ENCODE assay signal across 7 mouse cellular contexts in the genomic region with DNA sequence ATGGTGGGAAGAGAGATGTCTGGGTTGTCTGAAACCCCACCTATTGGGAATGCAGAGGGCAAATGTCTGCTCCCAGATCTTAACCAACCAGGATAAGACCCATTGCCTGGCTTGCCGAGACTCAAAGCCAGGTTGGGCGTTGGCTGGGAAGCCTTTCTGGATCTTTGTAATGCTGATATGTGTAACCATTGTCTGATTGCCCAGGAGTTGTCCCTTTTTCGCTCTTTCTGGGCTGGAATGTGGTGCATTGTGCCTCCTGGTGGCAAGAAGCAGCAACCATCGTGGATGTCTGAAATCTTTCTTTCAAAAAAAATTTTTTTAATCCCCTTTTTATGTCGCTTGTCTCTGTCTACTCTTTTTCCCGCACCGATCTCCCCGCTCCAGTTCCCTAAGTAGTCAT. TPM values are rescaled to one million over a fixed set of nuclear protein-coding genes. Genes with fewer than 3 reads are reported as not detected.
DNase-seq lines count a peak whose midpoint lies in the region; ATAC-seq and TF ChIP-seq lines count a peak whose summit lies in the region.

No protein-coding gene starts in this region.

- H3K4me1 ChIP-seq in bone marrow, adult 2 months (ENCODE audit: control insufficient read depth, insufficient read depth, low read length), result no peaks in the 10 kb centered on the region
- peaks cover 20% of the 10 kb centered on the region for H3K4me1 ChIP-seq in embryonic facial prominence, embryonic 15.5 days
- H3K4me1 ChIP-seq in heart, embryonic 14.5 days (ENCODE audit: control insufficient read depth in 2 of 2, insufficient read depth in 2 of 2, low read length in 2 of 2), result peaks cover 8 to 25% of the 10 kb centered on the region in 2 experiments
- H3K4me1 ChIP-seq in kidney, postnatal 0 days (replicated peaks; ENCODE audit: insufficient read depth, low read length), result no peaks in the 10 kb centered on the region
- peaks cover 11% of the 10 kb centered on the region for H3K4me1 ChIP-seq in neural tube, embryonic 14.5 days (ENCODE audit: control insufficient read depth, insufficient read depth, low read length)

- 9% methylated on average over 8 of the region's 8 CpGs for WGBS in bone marrow, adult 2 months
- 11% methylated on average over 8 of the region's 8 CpGs for WGBS in embryonic facial prominence, embryonic 15.5 days
- 15% methylated on average over 8 of the region's 8 CpGs for WGBS in heart, embryonic 14.5 days
- 16% methylated on average over 8 of the region's 8 CpGs for WGBS in kidney, postnatal 0 days
- WGBS in neural tube, embryonic 14.5 days, result 13% methylated on average over 8 of the region's 8 CpGs

- ATAC-seq in embryonic facial prominence, embryonic 15.5 days (ENCODE audit: insufficient number of reproducible peaks, low FRiP score, low TSS enrichment, low read depth), result no peak
- ATAC-seq in heart, embryonic 14.5 days (ENCODE audit: insufficient number of reproducible peaks, insufficient read depth, low FRiP score, low read depth), result no peak
- no peak for ATAC-seq in kidney, postnatal 0 days (replicated peaks; ENCODE audit: low FRiP score, low read depth)
- ATAC-seq in neural tube, embryonic 14.5 days (ENCODE audit: low read depth), result peak; percentile 59

- H3K27me3 ChIP-seq in embryonic facial prominence, embryonic 15.5 days, result no peaks in the 10 kb centered on the region
- no peaks in the 10 kb centered on the region for H3K27me3 ChIP-seq in heart, embryonic 14.5 days (ENCODE audit: control insufficient read depth, insufficient read depth, low read length)
- no peaks in the 10 kb centered on the region for H3K27me3 ChIP-seq in kidney, postnatal 0 days (ENCODE audit: insufficient read depth, low read length)
- H3K27me3 ChIP-seq in neural tube, embryonic 14.5 days (ENCODE audit: control insufficient read depth, insufficient read depth, low read length), result no peaks in the 10 kb centered on the region

- no peak overlapping the region for H3K9ac ChIP-seq in embryonic facial prominence, embryonic 15.5 days
- no peak overlapping the region for H3K9ac ChIP-seq in heart, embryonic 14.5 days (ENCODE audit: low read length)
- H3K9ac ChIP-seq in kidney, postnatal 0 days (ENCODE audit: low read depth, low read length), result peak overlapping the region; percentile 49; the same call in 1 of the 2 replicates
- no peak overlapping the region for H3K9ac ChIP-seq in neural tube, embryonic 14.5 days (replicated peaks; ENCODE audit: low read depth, low read length)

- no peak for TF ChIP-seq POLR2A in bone marrow, adult 2 months (IDR thresholded peaks at IDR 0.05; ENCODE audit: borderline replicate concordance, control insufficient read depth, low read depth, low read length)

- peak overlapping the region; percentile 68 for H3K4me2 ChIP-seq in embryonic facial prominence, embryonic 15.5 days (replicated peaks)
- H3K4me2 ChIP-seq in heart, embryonic 14.5 days (ENCODE audit: low read length), result peak overlapping the region; percentile 81
- H3K4me2 ChIP-seq in kidney, postnatal 0 days (ENCODE audit: low read length), result peak overlapping the region; percentile 65; the same call in 1 of the 2 replicates
- H3K4me2 ChIP-seq in neural tube, embryonic 14.5 days (ENCODE audit: low read depth, low read length), result peak overlapping the region; percentile 12; the same call in 1 of the 2 replicates

- H3K4me3 ChIP-seq in bone marrow, adult 2 months (replicated peaks; ENCODE audit: control insufficient read depth, low read depth, low read length), result no peak overlapping the region
- peak overlapping the region; percentile 42; the same call in 1 of the 2 replicates for H3K4me3 ChIP-seq in embryonic facial prominence, embryonic 15.5 days (replicated peaks)
- peak overlapping the region in 1 of 2 experiments; percentile 54; a peak in 2 of 4 replicates for H3K4me3 ChIP-seq in heart, embryonic 14.5 days (ENCODE audit: control insufficient read depth in 1 of 2, insufficient read depth in 1 of 2, low read depth in 1 of 2, low read length in 2 of 2)
- H3K4me3 ChIP-seq in kidney, postnatal 0 days (replicated peaks; ENCODE audit: low read depth, low read length), result no peak overlapping the region
- no peak overlapping the region for H3K4me3 ChIP-seq in neural tube, embryonic 14.5 days (ENCODE audit: low read depth, low read length)

- no peak overlapping the region for H3K27ac ChIP-seq in bone marrow, adult 2 months (ENCODE audit: control insufficient read depth, insufficient read depth, low read depth, low read length, poor library complexity)
- H3K27ac ChIP-seq in embryonic facial prominence, embryonic 15.5 days (replicated peaks), result peak overlapping the region; percentile 52
- peak overlapping the region in 1 of 2 experiments; percentile 78; a peak in 1 of 4 replicates for H3K27ac ChIP-seq in heart, embryonic 14.5 days (replicated peaks in 1 of 2; ENCODE audit: control insufficient read depth in 1 of 2, insufficient read depth in 1 of 2, low read depth in 2 of 2, low read length in 2 of 2)
- no peak overlapping the region for H3K27ac ChIP-seq in kidney, postnatal 0 days
- 0 out of 2 replicates have a peak overlapping the region, but pooled peaks have one; percentile 55 for H3K27ac ChIP-seq in neural tube, embryonic 14.5 days (ENCODE audit: low read depth, low read length)

- TF ChIP-seq CTCF in bone marrow, adult 2 months (IDR thresholded peaks at IDR 0.05; ENCODE audit: control insufficient read depth, insufficient read depth, low read length), result peak; percentile 65
- peak; percentile 88 for TF ChIP-seq CTCF in kidney, postnatal 0 days (IDR thresholded peaks at IDR 0.05; ENCODE audit: low read depth)

- no peaks in the 10 kb centered on the region for H3K9me3 ChIP-seq in embryonic facial prominence, embryonic 15.5 days (replicated peaks)
- no peaks in the 10 kb centered on the region for H3K9me3 ChIP-seq in heart, embryonic 14.5 days (ENCODE audit: control insufficient read depth, low read length)
- H3K9me3 ChIP-seq in kidney, postnatal 0 days (replicated peaks; ENCODE audit: low read length), result no peaks in the 10 kb centered on the region
- no peaks in the 10 kb centered on the region for H3K9me3 ChIP-seq in neural tube, embryonic 14.5 days (ENCODE audit: control insufficient read depth, low read length)

- DNase-seq in ES-CJ7 (ENCODE audit: low read depth, low spot score), result peak; percentile 99
- peak; percentile 84 for DNase-seq in kidney, postnatal 0 days (ENCODE audit: low spot score)
- DNase-seq in lung, adult 18-20 months, result peak; percentile 47 to 60

- H3K36me3 ChIP-seq in embryonic facial prominence, embryonic 15.5 days, result no peaks in the 10 kb centered on the region
- no peaks in the 10 kb centered on the region for H3K36me3 ChIP-seq in heart, embryonic 14.5 days (ENCODE audit: control insufficient read depth, insufficient read depth, low read length)
- H3K36me3 ChIP-seq in kidney, postnatal 0 days (ENCODE audit: insufficient read depth, low read length), result no peaks in the 10 kb centered on the region
- no peaks in the 10 kb centered on the region for H3K36me3 ChIP-seq in neural tube, embryonic 14.5 days (ENCODE audit: control insufficient read depth, insufficient read depth, low read length)

RNA-seq across cellular contexts. Expression of a gene that starts 54.6 kb away (rescaled TPM):
- 2.9 and 7.6 TPM in 2 replicates for polyA plus RNA-seq in bone marrow, adult 2 months (2011; ENCODE audit: insufficient read depth, insufficient read length, low replicate concordance, missing spikeins)
- 12.9 and 13.7 TPM in 2 replicates for polyA plus RNA-seq in embryonic facial prominence, embryonic 15.5 days (2015; fragmentation: Nextera tagmentation; extraction: Ambion mirVana)
- polyA plus RNA-seq in heart, embryonic 14.5 days (2014; fragmentation: Nextera tagmentation; extraction: Ambion mirVana), result 9.3 and 9.6 TPM in 2 replicates
- polyA plus RNA-seq in kidney, postnatal 0 days (2015; fragmentation: Nextera tagmentation; extraction: Ambion mirVana), result 13.0 and 13.7 TPM in 2 replicates
- polyA plus RNA-seq in neural tube, embryonic 14.5 days (2014; fragmentation: Nextera tagmentation; extraction: Ambion mirVana), result 12.9 and 17.9 TPM in 2 replicates

Comparison
In these comparisons a context has a peak if more than half of its experiments do, and no peak if none do; other contexts are left out.
1. H3K27ac ChIP-seq: peak in embryonic facial prominence, embryonic 15.5 days (single experiment) and neural tube, embryonic 14.5 days (single experiment); none in bone marrow, adult 2 months (single experiment) and kidney, postnatal 0 days (single experiment).
2. H3K4me2 ChIP-seq: peak in every context shown above with its lines; median percentile 81 in heart, embryonic 14.5 days; 68 in embryonic facial prominence, embryonic 15.5 days; 65 in kidney, postnatal 0 days; 12 in neural tube, embryonic 14.5 days.
3. Peak in every context shown above with its lines, with median percentiles within 50 percentile points of each other: DNase-seq.